Mouse (Mus musculus) cerebellum, adult (tissue): ENCODE results near the gene Nfic.

Experiments used
- ATAC-seq: cut with Nextera tagmentation; 2 replicates; pipeline ENCODE4 v1.9.2; 2017; ENCODE audit warnings: mild to moderate bottlenecking, moderate library complexity, mixed read lengths; ENCODE audit not compliant: insufficient number of reproducible peaks, low FRiP score, low TSS enrichment

The Nfic gene

GRCm38 (mm10) chr10:81486496-81486895, 31.1 kb upstream of the Nfic start:
- no peak for ATAC-seq

- no peak for ATAC-seq
These were observed 30.1 kb upstream of the Nfic start for GRCm38 (mm10) chr10:81485479-81486018.

GRCm38 (mm10) chr10:81485060-81485449, 29.6 kb upstream of the Nfic start:
- no peak for ATAC-seq

- no peak for ATAC-seq
These were observed 29.1 kb upstream of the Nfic start for GRCm38 (mm10) chr10:81484441-81485059.

GRCm38 (mm10) chr10:81483983-81484382, 28.5 kb upstream of the Nfic start:
- ATAC-seq: no peak

- peak; percentile 59; the same call in 1 of the 2 replicates for ATAC-seq
These were observed 27.1 kb upstream of the Nfic start, which contains the start of gene Celf5 for GRCm38 (mm10) chr10:81482533-81482889. Gene Celf5 (minus strand): TSS chr10:81482709.

- ATAC-seq: 0 out of 2 replicates have a peak, but pooled peaks have one; percentile 9
These were observed 26.4 kb upstream of the Nfic start for GRCm38 (mm10) chr10:81481605-81482532.

GRCm38 (mm10) chr10:81474461-81474860, 19.0 kb upstream of the Nfic start:
- no peak for ATAC-seq

GRCm38 (mm10) chr10:81473003-81473451, 17.6 kb upstream of the Nfic start:
- ATAC-seq: 0 out of 2 replicates have a peak, but pooled peaks have one; percentile 49

GRCm38 (mm10) chr10:81472403-81473002, 17.1 kb upstream of the Nfic start:
- no peak for ATAC-seq

GRCm38 (mm10) chr10:81470454-81470853, 15.0 kb upstream of the Nfic start:
- ATAC-seq: no peak

- no peak for ATAC-seq
These were observed 13.8 kb upstream of the Nfic start for GRCm38 (mm10) chr10:81469253-81469652.

- no peak for ATAC-seq
These were observed 12.3 kb upstream of the Nfic start for GRCm38 (mm10) chr10:81467670-81468235.

- no peak for ATAC-seq
These were observed 11.4 kb upstream of the Nfic start for GRCm38 (mm10) chr10:81466881-81467280.

- ATAC-seq: no peak
These were observed 10.6 kb upstream of the Nfic start for GRCm38 (mm10) chr10:81466066-81466465.

GRCm38 (mm10) chr10:81465265-81465645, 9.8 kb upstream of the Nfic start:
- ATAC-seq: no peak

- ATAC-seq: peak; percentile 21; the same call in 1 of the 2 replicates
These were observed 9.2 kb upstream of the Nfic start for GRCm38 (mm10) chr10:81464405-81465264.

GRCm38 (mm10) chr10:81463531-81463930, 8.1 kb upstream of the Nfic start:
- no peak for ATAC-seq

GRCm38 (mm10) chr10:81462917-81463316, 7.5 kb upstream of the Nfic start:
- ATAC-seq: no peak
